Mouse (Mus musculus): ENCODE measurements at regions not wholly inside any gene's neighbourhood (a gene's known extent, or its start where the extent isn't known, plus 50 kb on each side); places are given as distances from the start of the nearest gene placed in this dataset.

DNA sequence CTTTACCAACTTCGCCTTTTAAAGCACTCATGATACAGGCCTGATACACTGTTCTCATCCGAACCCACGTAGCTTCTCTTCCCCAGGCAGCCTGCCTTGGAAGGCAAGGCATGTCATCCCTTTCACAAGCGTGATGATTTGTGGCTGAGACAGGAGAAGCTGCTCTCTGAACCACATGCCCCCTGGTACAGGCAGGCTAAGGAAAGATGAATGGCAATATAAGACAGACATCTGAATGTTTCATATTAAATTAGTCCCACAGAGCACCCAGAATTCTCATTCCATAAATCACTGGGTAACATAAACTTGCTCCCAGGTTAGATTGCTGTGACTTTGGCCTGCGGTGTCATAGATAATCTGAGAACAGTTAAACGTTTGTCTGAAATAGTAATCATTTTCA, 280.9 kb upstream of the Mpped2 start:
- no peak for TF ChIP-seq CTCF (IDR thresholded peaks at IDR 0.05; ENCODE audit: low read depth, low read length)
- no peak for TF ChIP-seq POLR2A (IDR thresholded peaks at IDR 0.05; ENCODE audit: insufficient read depth, low read length)
- TF ChIP-seq EP300 (IDR thresholded peaks at IDR 0.05; ENCODE audit: insufficient read depth, low read depth, low read length), result no peak
